Mouse (Mus musculus) lung, postnatal 0 days (tissue): ENCODE data around the gene Yap1.

Experiments
- CTCF ChIP-seq: IDR thresholded peaks from 2 replicates; pipeline ENCODE4 v1.5.1; 2016; ENCODE audit warnings: antibody characterized with exemption, mild to moderate bottlenecking
- EP300 ChIP-seq: IDR thresholded peaks from 2 replicates; pipeline ENCODE4 v1.6.1; 2016; ENCODE audit warnings: antibody characterized with exemption, mild to moderate bottlenecking, control low read depth

DNA sequence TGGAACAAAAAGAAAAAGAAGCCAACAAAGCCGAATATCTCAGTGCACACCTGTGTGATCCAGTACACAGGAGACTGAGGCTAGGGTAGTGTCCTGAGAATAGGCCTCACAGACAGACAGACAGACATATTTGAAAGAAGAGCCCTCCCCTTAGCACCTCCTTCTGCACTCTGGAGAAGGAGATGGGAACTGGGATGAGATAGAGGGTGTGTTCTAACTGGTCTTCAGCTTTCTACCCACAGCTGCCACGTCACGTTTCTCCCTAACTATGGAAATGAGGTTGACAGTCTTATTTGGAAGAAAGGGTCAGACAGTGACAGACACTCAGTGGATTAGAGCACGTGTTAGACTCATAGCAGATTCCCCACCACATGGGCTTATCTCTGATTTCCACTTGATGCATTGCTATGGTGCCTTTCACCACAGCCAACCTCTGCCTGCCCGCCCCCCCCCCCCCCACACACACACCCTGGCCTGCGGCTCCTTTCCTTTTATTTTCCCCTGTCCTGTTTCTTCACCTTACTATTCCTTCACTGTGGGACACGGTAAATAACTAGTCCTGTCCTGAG is 46.3 kb downstream of the Yap1 start:
- no peak for TF ChIP-seq CTCF
- TF ChIP-seq EP300, result no peak
